In the genomic region with DNA sequence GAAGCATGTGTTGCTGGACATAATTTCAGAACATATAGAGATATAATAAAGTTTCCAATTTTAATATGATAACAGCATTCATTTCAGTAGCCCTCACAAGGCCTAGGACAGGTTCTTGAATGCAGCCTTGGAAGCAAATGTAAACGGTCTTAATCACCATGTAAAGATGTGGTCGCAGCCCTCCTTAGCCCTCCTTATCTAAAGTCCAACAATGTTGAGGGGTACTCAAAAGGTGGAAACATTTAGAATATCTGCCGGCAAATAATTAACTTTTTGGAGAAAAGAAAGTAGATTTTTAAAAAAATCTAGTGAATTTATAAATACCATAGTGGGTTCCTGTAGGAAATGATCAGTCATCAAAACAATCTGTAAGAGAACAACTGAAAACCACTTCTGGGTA, we compare ENCODE assay signal across 29 mouse cellular contexts.
"Had no signal": no experiment of that assay in that cellular context is flagged by ENCODE, and none has a peak within 500 bp of the region (broad histone marks: within the 10 kb centered on the region; RNA-seq: fewer than 3 reads in every experiment).

No protein-coding gene starts in this region.

- H3K9ac ChIP-seq: limb, embryonic 12.5 days; limb, embryonic 13.5 days; limb, embryonic 15.5 days; liver, embryonic 12.5 days; liver, embryonic 13.5 days; liver, embryonic 14.5 days; liver, embryonic 15.5 days; liver, postnatal 0 days; lung, embryonic 15.5 days; midbrain, embryonic 12.5 days; midbrain, embryonic 13.5 days; midbrain, embryonic 15.5 days; neural tube, embryonic 12.5 days had no signal

- H3K4me2 ChIP-seq: limb, embryonic 12.5 days; limb, embryonic 13.5 days; limb, embryonic 15.5 days; liver, embryonic 11.5 days; liver, embryonic 12.5 days; liver, embryonic 13.5 days; liver, embryonic 15.5 days; lung, embryonic 15.5 days; midbrain, embryonic 11.5 days; midbrain, embryonic 12.5 days; midbrain, embryonic 13.5 days; midbrain, embryonic 15.5 days; neural tube, embryonic 12.5 days had no signal

- H3K27me3 ChIP-seq: limb, embryonic 12.5 days; limb, embryonic 13.5 days; limb, embryonic 15.5 days; liver, embryonic 12.5 days; liver, embryonic 13.5 days; liver, embryonic 15.5 days; lung, embryonic 15.5 days; megakaryocyte, embryonic 14.5 days; midbrain, embryonic 12.5 days; midbrain, embryonic 13.5 days; midbrain, embryonic 15.5 days; neural tube, embryonic 12.5 days had no signal

- H3K4me3 ChIP-seq: left cerebral cortex, adult 2 months; limb, embryonic 10.5 days; limb, embryonic 12.5 days; limb, embryonic 13.5 days; limb, embryonic 15.5 days; liver, embryonic 12.5 days; liver, embryonic 13.5 days; liver, embryonic 15.5 days; lung, embryonic 15.5 days; megakaryocyte, embryonic 14.5 days; midbrain, embryonic 10.5 days; midbrain, embryonic 12.5 days; midbrain, embryonic 13.5 days; midbrain, embryonic 15.5 days; myocyte; neural tube, embryonic 12.5 days had no signal

- ATAC-seq: liver, embryonic 12.5 days; liver, postnatal 0 days; midbrain, embryonic 13.5 days; midbrain, embryonic 15.5 days; midbrain, embryonic 16.5 days had no signal

- DNase-seq: layer of hippocampus, postnatal 36 days; left cerebral cortex, postnatal 4 days; liver; liver, embryonic 13.5 days; liver, postnatal 0 days; lung, adult 2 months; lung, postnatal 14 days; lung, postnatal 4 days; midbrain, embryonic 14.5 days had no signal

- H3K27ac ChIP-seq: left cerebral cortex, adult 2 months; limb, embryonic 10.5 days; limb, embryonic 12.5 days; limb, embryonic 13.5 days; limb, embryonic 15.5 days; liver, embryonic 12.5 days; liver, embryonic 13.5 days; liver, embryonic 14.5 days; liver, embryonic 15.5 days; lung, embryonic 15.5 days; macrophage; midbrain, embryonic 10.5 days; midbrain, embryonic 12.5 days; midbrain, embryonic 13.5 days; midbrain, embryonic 15.5 days; neural tube, embryonic 12.5 days had no signal

- H3K36me3 ChIP-seq: limb, embryonic 10.5 days; limb, embryonic 12.5 days; limb, embryonic 13.5 days; limb, embryonic 15.5 days; liver, embryonic 12.5 days; liver, embryonic 13.5 days; liver, embryonic 15.5 days; lung, embryonic 15.5 days; midbrain, embryonic 10.5 days; midbrain, embryonic 12.5 days; midbrain, embryonic 13.5 days; midbrain, embryonic 15.5 days; neural tube, embryonic 12.5 days had no signal

- H3K9me3 ChIP-seq: limb, embryonic 10.5 days; limb, embryonic 12.5 days; limb, embryonic 13.5 days; limb, embryonic 15.5 days; liver, embryonic 12.5 days; liver, embryonic 13.5 days; liver, embryonic 15.5 days; lung, embryonic 15.5 days; megakaryocyte, embryonic 14.5 days; midbrain, embryonic 10.5 days; midbrain, embryonic 12.5 days; midbrain, embryonic 13.5 days; midbrain, embryonic 15.5 days; neural tube, embryonic 12.5 days had no signal

- H3K4me1 ChIP-seq: limb, embryonic 10.5 days; limb, embryonic 12.5 days; limb, embryonic 13.5 days; limb, embryonic 15.5 days; liver, embryonic 12.5 days; liver, embryonic 13.5 days; liver, embryonic 15.5 days; lung, embryonic 15.5 days; megakaryocyte, embryonic 14.5 days; midbrain, embryonic 10.5 days; midbrain, embryonic 12.5 days; midbrain, embryonic 13.5 days; midbrain, embryonic 15.5 days; neural tube, embryonic 12.5 days had no signal
